Mouse (Mus musculus): Measurements from ENCODE around the gene Adam12. TPM values are rescaled to one million over a fixed set of nuclear protein-coding genes. Genes with fewer than 3 reads are reported as not detected.

Adam12 gene
- polyA plus RNA-seq, 1 experiment from 2014 or later: 8.8 TPM

GRCm38 (mm10) chr7:134193089-134193488, 38.9 kb downstream of the Adam12 start:
- H3K4me1 ChIP-seq (ENCODE audit: control insufficient read depth, insufficient read depth, low read length): peaks cover 5% of the 10 kb centered on the region
- H3K27ac ChIP-seq (ENCODE audit: low read depth, low read length): no peak overlapping the region
- no peaks in the 10 kb centered on the region for H3K27me3 ChIP-seq (ENCODE audit: control insufficient read depth, insufficient read depth, low read length)
- 70% methylated on average over 3 of the region's 3 CpGs for WGBS (ENCODE audit: insufficient replicate concordance)
- H3K9ac ChIP-seq (ENCODE audit: low read depth, low read length): no peak overlapping the region
- H3K4me2 ChIP-seq: no peak overlapping the region
- no peak for ATAC-seq (replicated peaks; ENCODE audit: insufficient number of reproducible peaks, low FRiP score, low TSS enrichment)
- H3K9me3 ChIP-seq (replicated peaks; ENCODE audit: control insufficient read depth, low read length): no peaks in the 10 kb centered on the region
- no peaks in the 10 kb centered on the region for H3K36me3 ChIP-seq (ENCODE audit: control insufficient read depth, insufficient read depth, low read length)
- H3K4me3 ChIP-seq (ENCODE audit: low read depth, low read length): no peak overlapping the region

GRCm38 (mm10) chr7:134190101-134190500, 41.8 kb downstream of the Adam12 start:
- Histone ChIP-seq H3K27ac (ENCODE audit: low read depth, low read length) (no peak overlapping the region), H3K9ac (ENCODE audit: low read depth, low read length) (no peak overlapping the region), H3K4me2 (no peak overlapping the region), H3K4me1 (ENCODE audit: control insufficient read depth, insufficient read depth, low read length) (peaks cover 5% of the 10 kb centered on the region), H3K4me3 (ENCODE audit: low read depth, low read length) (no peak overlapping the region), H3K9me3 (replicated peaks; ENCODE audit: control insufficient read depth, low read length) (0 out of 2 replicates have a peak, but pooled peaks cover under 1% of the 10 kb centered on the region), H3K36me3 (ENCODE audit: control insufficient read depth, insufficient read depth, low read length) (no peaks in the 10 kb centered on the region), H3K27me3 (ENCODE audit: control insufficient read depth, insufficient read depth, low read length) (no peaks in the 10 kb centered on the region)
- ATAC-seq (replicated peaks; ENCODE audit: insufficient number of reproducible peaks, low FRiP score, low TSS enrichment): no peak
- WGBS (ENCODE audit: insufficient replicate concordance): 87% methylated on average over 6 of the region's 6 CpGs

GRCm38 (mm10) chr7:134188565-134188964, 43.4 kb downstream of the Adam12 start:
- Histone ChIP-seq H3K4me1 (ENCODE audit: control insufficient read depth, insufficient read depth, low read length) (peaks cover 5% of the 10 kb centered on the region), H3K4me3 (ENCODE audit: low read depth, low read length) (no peak overlapping the region), H3K9ac (ENCODE audit: low read depth, low read length) (no peak overlapping the region), H3K27ac (ENCODE audit: low read depth, low read length) (no peak overlapping the region), H3K27me3 (ENCODE audit: control insufficient read depth, insufficient read depth, low read length) (no peaks in the 10 kb centered on the region), H3K36me3 (ENCODE audit: control insufficient read depth, insufficient read depth, low read length) (no peaks in the 10 kb centered on the region), H3K9me3 (replicated peaks; ENCODE audit: control insufficient read depth, low read length) (0 out of 2 replicates have a peak, but pooled peaks cover 4% of the 10 kb centered on the region), H3K4me2 (no peak overlapping the region)
- WGBS (ENCODE audit: insufficient replicate concordance): 79% methylated on average over 6 of the region's 6 CpGs
- no peak for ATAC-seq (replicated peaks; ENCODE audit: insufficient number of reproducible peaks, low FRiP score, low TSS enrichment)

- WGBS (ENCODE audit: insufficient replicate concordance): 73% methylated on average over 1 of the region's 1 CpGs
These were observed 44.0 kb downstream of the Adam12 start for GRCm38 (mm10) chr7:134187946-134188345.

GRCm38 (mm10) chr7:134186497-134186896, 45.4 kb downstream of the Adam12 start:
- H3K9me3 ChIP-seq (replicated peaks; ENCODE audit: control insufficient read depth, low read length): 0 out of 2 replicates have a peak, but pooled peaks cover 4% of the 10 kb centered on the region
- no peak overlapping the region for H3K4me2 ChIP-seq
- 89% methylated on average over 10 of the region's 10 CpGs for WGBS (ENCODE audit: insufficient replicate concordance)
- peaks cover 5% of the 10 kb centered on the region for H3K4me1 ChIP-seq (ENCODE audit: control insufficient read depth, insufficient read depth, low read length)
- H3K27ac ChIP-seq (ENCODE audit: low read depth, low read length): no peak overlapping the region
- H3K9ac ChIP-seq (ENCODE audit: low read depth, low read length): no peak overlapping the region
- H3K36me3 ChIP-seq (ENCODE audit: control insufficient read depth, insufficient read depth, low read length): no peaks in the 10 kb centered on the region
- no peak for ATAC-seq (replicated peaks; ENCODE audit: insufficient number of reproducible peaks, low FRiP score, low TSS enrichment)
- no peak overlapping the region for H3K4me3 ChIP-seq (ENCODE audit: low read depth, low read length)
- no peaks in the 10 kb centered on the region for H3K27me3 ChIP-seq (ENCODE audit: control insufficient read depth, insufficient read depth, low read length)

More at GRCm38 (mm10) chr7:134187946-134188345, 44.0 kb downstream of the Adam12 start:
- H3K27me3 ChIP-seq (ENCODE audit: control insufficient read depth, insufficient read depth, low read length): no peaks in the 10 kb centered on the region
- ATAC-seq (replicated peaks; ENCODE audit: insufficient number of reproducible peaks, low FRiP score, low TSS enrichment): no peak
- H3K4me1 ChIP-seq (ENCODE audit: control insufficient read depth, insufficient read depth, low read length): peaks cover 5% of the 10 kb centered on the region
- no peak overlapping the region for H3K9ac ChIP-seq (ENCODE audit: low read depth, low read length)
- no peak overlapping the region for H3K4me3 ChIP-seq (ENCODE audit: low read depth, low read length)
- no peaks in the 10 kb centered on the region for H3K36me3 ChIP-seq (ENCODE audit: control insufficient read depth, insufficient read depth, low read length)
- 0 out of 2 replicates have a peak, but pooled peaks cover 4% of the 10 kb centered on the region for H3K9me3 ChIP-seq (replicated peaks; ENCODE audit: control insufficient read depth, low read length)
- no peak overlapping the region for H3K4me2 ChIP-seq
- no peak overlapping the region for H3K27ac ChIP-seq (ENCODE audit: low read depth, low read length)

- WGBS (ENCODE audit: insufficient replicate concordance): 83% methylated on average over 4 of the region's 4 CpGs
- no peak for ATAC-seq (replicated peaks; ENCODE audit: insufficient number of reproducible peaks, low FRiP score, low TSS enrichment)
- Histone ChIP-seq H3K9me3 (replicated peaks; ENCODE audit: control insufficient read depth, low read length) (0 out of 2 replicates have a peak, but pooled peaks cover 4% of the 10 kb centered on the region), H3K4me3 (ENCODE audit: low read depth, low read length) (no peak overlapping the region), H3K27me3 (ENCODE audit: control insufficient read depth, insufficient read depth, low read length) (no peaks in the 10 kb centered on the region), H3K36me3 (ENCODE audit: control insufficient read depth, insufficient read depth, low read length) (no peaks in the 10 kb centered on the region), H3K27ac (ENCODE audit: low read depth, low read length) (no peak overlapping the region), H3K4me2 (no peak overlapping the region), H3K9ac (ENCODE audit: low read depth, low read length) (no peak overlapping the region), H3K4me1 (ENCODE audit: control insufficient read depth, insufficient read depth, low read length) (peaks cover 5% of the 10 kb centered on the region)
These were observed 46.2 kb downstream of the Adam12 start for GRCm38 (mm10) chr7:134185751-134186150.

GRCm38 (mm10) chr7:134181717-134182116, 50.2 kb downstream of the Adam12 start:
- no peak overlapping the region for H3K27ac ChIP-seq (ENCODE audit: low read depth, low read length)
- WGBS (ENCODE audit: insufficient replicate concordance): 72% methylated on average over 1 of the region's 1 CpGs
- no peaks in the 10 kb centered on the region for H3K4me1 ChIP-seq (ENCODE audit: control insufficient read depth, insufficient read depth, low read length)
- H3K4me2 ChIP-seq: no peak overlapping the region
- ATAC-seq (replicated peaks; ENCODE audit: insufficient number of reproducible peaks, low FRiP score, low TSS enrichment): no peak
- H3K4me3 ChIP-seq (ENCODE audit: low read depth, low read length): no peak overlapping the region
- no peak overlapping the region for H3K9ac ChIP-seq (ENCODE audit: low read depth, low read length)
- no peaks in the 10 kb centered on the region for H3K36me3 ChIP-seq (ENCODE audit: control insufficient read depth, insufficient read depth, low read length)
- H3K9me3 ChIP-seq (replicated peaks; ENCODE audit: control insufficient read depth, low read length): 0 out of 2 replicates have a peak, but pooled peaks cover 4% of the 10 kb centered on the region
- no peaks in the 10 kb centered on the region for H3K27me3 ChIP-seq (ENCODE audit: control insufficient read depth, insufficient read depth, low read length)

- ATAC-seq (replicated peaks; ENCODE audit: insufficient number of reproducible peaks, low FRiP score, low TSS enrichment): no peak
- Histone ChIP-seq H3K4me3 (ENCODE audit: low read depth, low read length) (no peak overlapping the region), H3K27me3 (ENCODE audit: control insufficient read depth, insufficient read depth, low read length) (no peaks in the 10 kb centered on the region), H3K4me2 (no peak overlapping the region), H3K27ac (ENCODE audit: low read depth, low read length) (no peak overlapping the region), H3K36me3 (ENCODE audit: control insufficient read depth, insufficient read depth, low read length) (no peaks in the 10 kb centered on the region), H3K4me1 (ENCODE audit: control insufficient read depth, insufficient read depth, low read length) (no peaks in the 10 kb centered on the region), H3K9ac (ENCODE audit: low read depth, low read length) (no peak overlapping the region), H3K9me3 (replicated peaks; ENCODE audit: control insufficient read depth, low read length) (0 out of 2 replicates have a peak, but pooled peaks cover 4% of the 10 kb centered on the region)
- 84% methylated on average over 1 of the region's 1 CpGs for WGBS (ENCODE audit: insufficient replicate concordance)
These were observed 50.9 kb downstream of the Adam12 start for GRCm38 (mm10) chr7:134181056-134181455.

- WGBS (ENCODE audit: insufficient replicate concordance): 80% methylated on average over 2 of the region's 2 CpGs
- H3K4me1 ChIP-seq (ENCODE audit: control insufficient read depth, insufficient read depth, low read length): no peaks in the 10 kb centered on the region
- ATAC-seq (replicated peaks; ENCODE audit: insufficient number of reproducible peaks, low FRiP score, low TSS enrichment): no peak
These were observed 54.9 kb downstream of the Adam12 start for GRCm38 (mm10) chr7:134177051-134177450.

More at GRCm38 (mm10) chr7:134177051-134177450, 54.9 kb downstream of the Adam12 start:
- H3K9me3 ChIP-seq (replicated peaks; ENCODE audit: control insufficient read depth, low read length): no peaks in the 10 kb centered on the region
- no peaks in the 10 kb centered on the region for H3K36me3 ChIP-seq (ENCODE audit: control insufficient read depth, insufficient read depth, low read length)
- H3K27ac ChIP-seq (ENCODE audit: low read depth, low read length): no peak overlapping the region
- H3K4me2 ChIP-seq: no peak overlapping the region
- H3K27me3 ChIP-seq (ENCODE audit: control insufficient read depth, insufficient read depth, low read length): no peaks in the 10 kb centered on the region
- no peak overlapping the region for H3K9ac ChIP-seq (ENCODE audit: low read depth, low read length)
- H3K4me3 ChIP-seq (ENCODE audit: low read depth, low read length): no peak overlapping the region
